Mouse (Mus musculus) ES-Bruce4 (cell line): ENCODE data around the gene Ifitm6. TPM values are rescaled to one million over a fixed set of nuclear protein-coding genes. Genes with fewer than 3 reads are reported as not detected.

ENCODE experiments used
- H3K27ac ChIP-seq: 2 replicates; pipeline ENCODE4 v1.5.1; 2012; ENCODE audit warnings: low read length, inconsistent platforms; ENCODE audit not compliant: insufficient read depth
- H3K27me3 ChIP-seq: 2 replicates; pipeline ENCODE4 v1.6.1; 2012; ENCODE audit warnings: mild to moderate bottlenecking, low read length, inconsistent platforms; ENCODE audit not compliant: control insufficient read depth, poor library complexity, insufficient read depth, severe bottlenecking
- H3K36me3 ChIP-seq: 2 replicates; pipeline ENCODE4 v1.6.1; 2012; ENCODE audit warnings: inconsistent platforms, mild to moderate bottlenecking, low read length, moderate library complexity; ENCODE audit not compliant: control insufficient read depth, poor library complexity, insufficient read depth, severe bottlenecking
- H3K4me1 ChIP-seq: one replicate; pipeline ENCODE4 v1.8.1; 2011; ENCODE audit warnings: low read length; ENCODE audit not compliant: control insufficient read depth, insufficient read depth
- H3K4me3 ChIP-seq: 2 replicates; pipeline ENCODE4 v1.5.1; 2011; ENCODE audit warnings: low read depth, mild to moderate bottlenecking, low read length
- H3K9ac ChIP-seq: 2 replicates; pipeline ENCODE4 v1.6.1; 2012; ENCODE audit warnings: low read depth, mild to moderate bottlenecking, inconsistent platforms; ENCODE audit not compliant: poor library complexity, severe bottlenecking
- H3K9me3 ChIP-seq: replicated peaks from 2 replicates; pipeline ENCODE4 v1.6.1; 2012; ENCODE audit warnings: mild to moderate bottlenecking, low read length, inconsistent platforms; ENCODE audit not compliant: control insufficient read depth, poor library complexity, insufficient read depth, severe bottlenecking
- CTCF ChIP-seq: IDR thresholded peaks from one replicate; pipeline ENCODE4 v1.8.1; 2011; ENCODE audit warnings: low read depth, low read length
- EP300 ChIP-seq: IDR thresholded peaks from 2 replicates; pipeline ENCODE4 v1.6.1; 2011; ENCODE audit warnings: low read depth, low read length; ENCODE audit not compliant: insufficient read depth
- POLR2A ChIP-seq: IDR thresholded peaks from one replicate; pipeline ENCODE4 v1.8.1; 2011; ENCODE audit warnings: low read length; ENCODE audit not compliant: insufficient read depth
- polyA plus RNA-seq: library from polyadenylated mRNA; stranded (reverse); fragments of >200 nt; gene quantifications from 2 replicates; pipeline ENCODE4 v1.2.4, GENCODE M21; 2011; ENCODE audit warnings: low read depth; ENCODE audit not compliant: missing spikeins, insufficient read depth, insufficient read length

Ifitm6 gene
- polyA plus RNA-seq, 1 experiment = not detected

GRCm38 (mm10) chr7:140967862-140968591, 49.7 kb downstream of the Ifitm6 start:
- peak; percentile 92 for TF ChIP-seq EP300
- peak; percentile 24 for TF ChIP-seq POLR2A
- TF ChIP-seq CTCF = no peak
- peaks cover 2% of the 10 kb centered on the region; the same call in 1 of the 2 replicates for H3K36me3 ChIP-seq
- no peaks in the 10 kb centered on the region for H3K9me3 ChIP-seq
- H3K27me3 ChIP-seq = no peaks in the 10 kb centered on the region
- peaks cover 7% of the 10 kb centered on the region for H3K4me1 ChIP-seq
- peak overlapping the region; percentile 93 for H3K4me3 ChIP-seq
- H3K27ac ChIP-seq = peak overlapping the region; percentile 97
- peak overlapping the region; percentile 84 for H3K9ac ChIP-seq

DNA sequence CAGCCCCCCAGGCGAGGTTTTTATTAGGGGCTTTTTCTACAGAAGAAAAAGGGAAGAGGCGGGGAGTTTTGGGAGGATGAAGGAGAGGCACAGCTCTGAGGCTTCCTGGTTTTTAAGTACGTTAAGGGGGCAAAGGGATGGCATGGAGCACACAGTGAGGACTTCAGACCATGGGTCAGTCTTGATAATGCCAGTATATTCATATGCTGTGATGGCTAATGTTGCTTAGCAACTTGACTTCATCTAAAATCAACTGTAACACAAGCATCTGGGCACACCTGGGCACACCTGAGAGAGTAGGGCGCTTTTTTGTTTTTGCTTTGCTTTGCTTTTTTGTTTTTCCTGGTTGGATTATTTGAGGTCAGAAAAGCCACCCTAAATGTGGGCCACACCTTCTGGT, 50.8 kb downstream of the Ifitm6 start, which contains the start of gene Ifitm1:
Gene Ifitm1 (plus strand): TSS at position 301 of the 400 bp plus-strand sequence.
- TF ChIP-seq EP300 = no peak
- no peak for TF ChIP-seq CTCF
- no peak for TF ChIP-seq POLR2A
- Histone ChIP-seq H3K9ac (peak within 1 kb of the TSS; percentile 84), H3K9me3 (no peaks in the 10 kb centered on the region), H3K36me3 (peaks cover 2% of the 10 kb centered on the region; the same call in 1 of the 2 replicates), H3K27me3 (no peaks in the 10 kb centered on the region), H3K4me1 (peaks cover 5% of the 10 kb centered on the region), H3K4me3 (peak within 1 kb of the TSS; percentile 93), H3K27ac (peak within 1 kb of the TSS; percentile 97)

Other genes with a start within 250 kb of the Ifitm6 start
- gene Syce1, start 230.1 kb downstream of the Ifitm6 start, polyA plus RNA-seq = 3.7 and 3.9 TPM in 2 replicates
- gene Zfp941, start 195.7 kb downstream of the Ifitm6 start, polyA plus RNA-seq = 14.5 and 23.4 TPM in 2 replicates
- gene Urah, start 182.9 kb downstream of the Ifitm6 start, polyA plus RNA-seq = 13.1 and 15.2 TPM in 2 replicates
- gene Scgb1c1, start 172.4 kb downstream of the Ifitm6 start, polyA plus RNA-seq = not detected in 2 replicates
- not detected in 2 replicates for gene Odf3, start 170.1 kb downstream of the Ifitm6 start, polyA plus RNA-seq
- not detected in 2 replicates for gene Gm45785, start 161.6 kb downstream of the Ifitm6 start, polyA plus RNA-seq
- gene Ric8a, start 161.0 kb downstream of the Ifitm6 start, polyA plus RNA-seq = 23.3 and 26.3 TPM in 2 replicates
- 14.0 and 18.3 TPM in 2 replicates for gene Bet1l, start 160.3 kb downstream of the Ifitm6 start, polyA plus RNA-seq
- gene Psmd13, start 136.0 kb downstream of the Ifitm6 start, polyA plus RNA-seq = 246 and 251 TPM in 2 replicates
- 17.4 and 17.9 TPM in 2 replicates for gene Sirt3, start 135.6 kb downstream of the Ifitm6 start, polyA plus RNA-seq
- not detected in 2 replicates for gene Cox8b, start 117.5 kb downstream of the Ifitm6 start, polyA plus RNA-seq
- gene Nlrp6, start 97.0 kb downstream of the Ifitm6 start, polyA plus RNA-seq = not detected in 2 replicates
- gene Pgghg, start 76.5 kb downstream of the Ifitm6 start, polyA plus RNA-seq = 9.4 and 9.7 TPM in 2 replicates
- 1.8 and 3.9 TPM in 2 replicates for gene Ifitm5, start 67.6 kb downstream of the Ifitm6 start, polyA plus RNA-seq
- 3.1 TPM in 1 of 2 replicates, not detected in the other for gene Gm45717, start 62.0 kb downstream of the Ifitm6 start, polyA plus RNA-seq
- 720 and 786 TPM in 2 replicates for gene Ifitm2, start 61.9 kb downstream of the Ifitm6 start, polyA plus RNA-seq
- 501 and 504 TPM in 2 replicates for gene Ifitm1, start 50.7 kb downstream of the Ifitm6 start, polyA plus RNA-seq
- gene Ifitm3, start 7.2 kb downstream of the Ifitm6 start, polyA plus RNA-seq = 410 and 433 TPM in 2 replicates
- gene Gm17387, start 11.2 kb upstream of the Ifitm6 start, polyA plus RNA-seq = not detected in 2 replicates
- gene B4galnt4, start 43.2 kb upstream of the Ifitm6 start, polyA plus RNA-seq = 18.3 and 22.2 TPM in 2 replicates
- gene Pkp3, start 60.3 kb upstream of the Ifitm6 start, polyA plus RNA-seq = 19.6 and 22.0 TPM in 2 replicates
- gene Sigirr, start 82.6 kb upstream of the Ifitm6 start, polyA plus RNA-seq = 15.4 and 23.2 TPM in 2 replicates
- 19.1 and 22.1 TPM in 2 replicates for gene Ano9, start 99.9 kb upstream of the Ifitm6 start, polyA plus RNA-seq
- 42.5 and 55.3 TPM in 2 replicates for gene Ptdss2, start 104.5 kb upstream of the Ifitm6 start, polyA plus RNA-seq
- 44.8 and 48.5 TPM in 2 replicates for gene Rnh1, start 154.9 kb upstream of the Ifitm6 start, polyA plus RNA-seq
- gene Hras, start 176.1 kb upstream of the Ifitm6 start, polyA plus RNA-seq = 50.5 and 51.8 TPM in 2 replicates
- gene Lrrc56, start 176.2 kb upstream of the Ifitm6 start, polyA plus RNA-seq = 3.3 and 3.4 TPM in 2 replicates
- gene Lmntd2, start 196.2 kb upstream of the Ifitm6 start, polyA plus RNA-seq = 5.9 and 6.6 TPM in 2 replicates
- gene Rassf7, start 197.9 kb upstream of the Ifitm6 start, polyA plus RNA-seq = 29.6 and 36.3 TPM in 2 replicates
- 99.5 and 99.9 TPM in 2 replicates for gene Phrf1, start 210.9 kb upstream of the Ifitm6 start, polyA plus RNA-seq
- gene Irf7, start 248.6 kb upstream of the Ifitm6 start, polyA plus RNA-seq = 0.57 TPM in 1 of 2 replicates, not detected in the other